Mouse (Mus musculus) erythroblast, embryonic 14.5 days (primary cell): ENCODE data around the gene Rasl11b.

ENCODE experiments used
- GATA1 ChIP-seq: IDR thresholded peaks from 2 replicates; pipeline ENCODE4 v1.6.1; 2012; ENCODE audit warnings: low read length, inconsistent platforms, mixed read lengths
- TAL1 ChIP-seq: IDR thresholded peaks from 3 replicates; pipeline ENCODE4 v1.6.1; 2012; ENCODE audit warnings: low read length, inconsistent platforms, mixed read lengths

DNA sequence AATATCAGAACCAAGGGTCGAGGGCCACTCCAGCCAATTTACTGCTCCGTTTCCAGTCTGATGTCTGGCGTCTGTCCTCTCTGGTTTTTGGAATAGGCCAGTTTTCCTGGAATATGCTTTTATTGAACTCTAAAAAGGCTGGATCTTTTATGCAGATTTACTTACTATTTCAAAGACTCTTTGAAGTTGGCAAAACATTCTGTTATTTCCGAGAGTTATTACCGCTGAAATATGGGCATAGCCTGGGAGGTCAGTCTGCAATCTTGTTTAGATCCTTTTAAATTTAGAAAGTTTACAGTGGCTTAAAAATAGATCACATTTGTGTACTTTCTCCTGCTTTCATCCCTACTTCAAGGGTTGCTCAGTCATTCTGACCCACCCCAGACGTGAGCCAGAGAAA, 29.4 kb downstream of the Rasl11b start:
- TF ChIP-seq GATA1 (no peak), TAL1 (no peak)
